Mouse (Mus musculus): Measurements from ENCODE around the gene Akt1s1.

GRCm38 (mm10) chr7:44867802-44868201 lies 19.0 kb downstream of the Akt1s1 start:
- TF ChIP-seq CTCF (IDR thresholded peaks at IDR 0.05; ENCODE audit: low read depth, low read length) (no peak), POLR2A (IDR thresholded peaks at IDR 0.05; ENCODE audit: extremely low read depth, insufficient read depth, low read length) (no peak)
